Mouse (Mus musculus) CD4-positive naive resting alpha-beta T cell, adult 57 days (primary cell): Measurements from ENCODE around the gene Rfc4. TPM values are rescaled to one million over a fixed set of nuclear protein-coding genes. Genes with fewer than 3 reads are reported as not detected.

Experiments
- total RNA-seq: library from RNA; stranded (reverse); gene quantifications from one replicate; pipeline ENCODE4 v1.2.4, GENCODE M21; 2023

Gene Rfc4
- 7.7 TPM for total RNA-seq

DNA sequence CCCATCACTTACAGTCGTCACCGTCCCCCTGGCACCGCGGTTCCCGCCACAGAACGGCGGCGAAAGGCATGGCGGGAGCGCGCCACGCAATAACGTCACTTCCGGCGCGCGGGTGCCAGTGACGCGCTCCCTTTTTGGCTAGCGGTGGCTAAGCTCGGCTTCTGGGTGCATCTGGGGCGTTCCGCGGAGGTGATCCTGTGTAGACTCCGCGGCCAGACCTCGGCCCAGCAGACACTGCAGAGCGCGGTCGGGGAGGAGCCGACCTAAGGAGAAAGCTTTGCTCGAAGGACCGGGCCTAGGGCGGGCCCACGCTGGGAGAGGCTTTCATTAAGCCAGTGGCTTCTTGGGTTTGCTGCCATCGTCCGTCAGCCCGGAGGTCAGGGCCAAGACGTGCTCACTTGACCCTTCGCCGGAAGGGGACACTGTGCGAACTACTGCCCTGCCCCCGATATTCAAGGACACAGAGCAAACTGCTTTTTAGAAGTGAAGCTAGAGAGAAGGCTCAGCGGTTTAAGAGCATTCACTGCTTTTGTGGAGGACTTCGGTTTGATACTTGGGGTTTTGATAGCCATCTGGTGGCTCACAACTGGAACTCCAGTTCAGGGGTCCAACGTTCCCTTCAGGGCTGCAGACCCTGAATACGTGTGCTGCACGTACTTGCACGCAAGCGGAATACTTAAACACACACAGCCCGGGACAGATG, at the start of gene Rfc4:
TSS of gene Rfc4 (minus strand) at position 65 of the 703 bp plus-strand sequence.

DNA sequence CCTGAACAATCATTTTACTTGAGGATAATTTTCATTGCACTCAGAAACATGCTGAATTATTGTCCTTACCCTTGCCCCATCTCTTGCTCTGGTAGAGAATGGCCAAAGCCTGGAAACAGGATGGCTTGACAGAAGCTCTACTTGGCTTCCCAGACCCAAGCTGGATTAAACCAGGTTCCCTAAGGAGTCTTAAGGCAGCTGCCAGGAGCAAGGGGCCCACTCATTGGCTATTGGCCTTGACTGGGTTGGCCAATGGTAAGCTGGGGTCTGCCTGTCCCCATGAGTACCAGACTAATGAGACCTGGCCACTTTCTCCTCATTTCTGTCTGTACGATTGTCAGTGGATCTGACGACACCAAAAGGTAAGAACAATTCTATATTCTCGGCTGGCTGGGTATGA, 18.7 kb upstream of the Rfc4 start, which contains the start of gene Adipoq:
TSS of gene Adipoq (plus strand) at position 257 of the 400 bp plus-strand sequence.

DNA sequence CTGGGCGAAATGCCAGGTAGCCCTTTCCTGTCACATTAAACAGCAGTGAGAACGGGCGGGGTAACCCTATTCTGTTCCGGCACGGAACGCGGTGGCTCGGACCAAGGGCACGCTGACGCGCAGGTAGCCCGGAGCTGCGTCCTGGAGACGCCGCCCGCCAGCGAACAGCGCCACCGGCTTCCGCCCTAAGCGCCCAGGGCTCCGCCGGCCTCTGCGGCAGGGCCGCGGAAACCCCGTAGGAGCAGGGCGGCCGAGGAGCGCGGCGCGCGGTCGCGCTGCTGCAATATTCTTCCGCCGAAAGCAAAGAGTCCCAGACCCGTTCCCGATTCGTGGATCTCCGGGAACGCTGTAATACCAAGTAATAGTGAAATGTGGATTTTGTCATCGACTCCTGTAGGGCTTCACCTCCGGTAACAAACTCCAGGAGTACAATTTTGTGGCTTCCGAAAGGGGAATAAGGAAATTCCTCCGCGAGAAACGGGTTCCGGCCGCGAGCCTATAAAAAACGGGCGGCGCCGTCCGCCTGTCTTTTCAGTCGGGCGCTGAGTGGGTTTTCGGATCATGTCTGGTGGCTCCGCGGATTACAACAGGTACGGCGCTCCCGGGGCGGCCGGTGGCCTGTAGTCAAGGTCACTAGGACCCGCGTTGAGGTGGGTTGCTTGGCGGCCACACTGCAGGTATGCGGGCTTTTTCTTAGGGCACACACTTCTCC, 20.1 kb downstream of the Rfc4 start, which contains the start of gene Eif4a2:
TSS of gene Eif4a2 (plus strand) at position 214 of the 712 bp plus-strand sequence.

Other genes starting within 250 kb of the Rfc4 start
- gene Ahsg, start 236.5 kb downstream of the Rfc4 start, total RNA-seq: not detected
- gene Fetub, start 209.4 kb downstream of the Rfc4 start, total RNA-seq: not detected
- not detected for gene Hrg, start 176.7 kb downstream of the Rfc4 start, total RNA-seq
- gene Kng2, start 98.3 kb downstream of the Rfc4 start, total RNA-seq: not detected
- not detected for gene Kng1, start 69.9 kb downstream of the Rfc4 start, total RNA-seq
- gene Eif4a2, start 20.3 kb downstream of the Rfc4 start, total RNA-seq: 1,098 TPM
- gene Adipoq, start 18.8 kb upstream of the Rfc4 start, total RNA-seq: not detected
- 98.6 TPM for gene St6gal1, start 97.0 kb upstream of the Rfc4 start, total RNA-seq